Mouse (Mus musculus) G1E (cell line): ENCODE results near the gene Errfi1.

Source experiments
- CTCF ChIP-seq: IDR thresholded peaks from 2 replicates; pipeline ENCODE4 v1.5.1; 2012; ENCODE audit warnings: low read depth, low read length, inconsistent platforms, mixed read lengths
- GATA1 ChIP-seq: IDR thresholded peaks from 2 replicates; pipeline ENCODE4 v1.6.1; 2012; ENCODE audit warnings: borderline replicate concordance, low read length, inconsistent platforms, mixed read lengths
- TAL1 ChIP-seq: conservative IDR thresholded peaks from 2 replicates; pipeline ENCODE4 v1.6.1; 2012; ENCODE audit warnings: low read depth, low read length, inconsistent platforms, mixed read lengths

- TF ChIP-seq CTCF = no peak
- no peak for TF ChIP-seq GATA1
- TF ChIP-seq TAL1 = no peak
Measured at GRCm38 (mm10) chr4:150889955-150890315, 36.2 kb downstream of the Errfi1 start.
